Mouse (Mus musculus): Measurements from ENCODE around the gene Rasal2.
A peak's percentile ranks its signal among the peaks of the same experiment; 100 is the strongest.

Gene Rasal2

DNA sequence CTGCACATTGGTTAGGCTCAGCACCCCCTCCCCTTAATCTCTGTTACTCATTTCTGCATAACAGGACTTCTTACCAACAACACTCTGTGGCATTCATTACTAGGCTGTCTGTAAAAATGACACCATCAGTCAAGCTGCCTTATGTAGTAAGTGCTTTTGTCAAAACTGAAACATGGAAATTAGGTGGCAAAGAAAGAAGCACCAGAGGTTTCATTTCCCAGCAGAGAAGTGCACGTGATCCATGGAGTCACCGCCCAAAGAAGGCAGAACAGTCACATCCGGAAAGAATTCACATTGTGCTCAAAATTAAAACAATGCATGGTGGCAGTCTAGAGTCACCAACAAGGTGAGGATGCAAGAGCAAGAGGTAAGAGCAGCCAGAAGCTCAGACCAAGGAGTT lies 271.4 kb downstream of the Rasal2 start:
- no peak for DNase-seq (ENCODE audit: low read depth)

DNA sequence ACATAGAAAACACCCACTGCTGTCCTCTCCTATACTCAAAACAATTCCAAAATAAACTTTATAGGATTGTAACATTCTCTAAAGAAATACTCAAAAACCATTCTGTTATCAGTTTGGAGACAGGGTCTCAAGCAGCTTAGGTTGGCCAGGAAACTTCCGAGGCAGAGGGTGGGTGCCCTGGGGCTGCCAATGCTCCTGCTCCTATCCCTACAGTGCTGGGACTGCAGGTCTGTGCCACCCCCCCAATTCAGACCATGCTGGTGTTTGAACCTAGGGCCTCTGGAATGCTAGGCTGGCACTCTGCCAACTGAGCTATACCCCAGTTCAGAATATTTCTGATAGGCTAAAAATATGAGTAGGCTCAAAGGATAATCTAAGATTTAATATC lies 274.5 kb downstream of the Rasal2 start:
- DNase-seq (ENCODE audit: low read depth), result no peak

DNA sequence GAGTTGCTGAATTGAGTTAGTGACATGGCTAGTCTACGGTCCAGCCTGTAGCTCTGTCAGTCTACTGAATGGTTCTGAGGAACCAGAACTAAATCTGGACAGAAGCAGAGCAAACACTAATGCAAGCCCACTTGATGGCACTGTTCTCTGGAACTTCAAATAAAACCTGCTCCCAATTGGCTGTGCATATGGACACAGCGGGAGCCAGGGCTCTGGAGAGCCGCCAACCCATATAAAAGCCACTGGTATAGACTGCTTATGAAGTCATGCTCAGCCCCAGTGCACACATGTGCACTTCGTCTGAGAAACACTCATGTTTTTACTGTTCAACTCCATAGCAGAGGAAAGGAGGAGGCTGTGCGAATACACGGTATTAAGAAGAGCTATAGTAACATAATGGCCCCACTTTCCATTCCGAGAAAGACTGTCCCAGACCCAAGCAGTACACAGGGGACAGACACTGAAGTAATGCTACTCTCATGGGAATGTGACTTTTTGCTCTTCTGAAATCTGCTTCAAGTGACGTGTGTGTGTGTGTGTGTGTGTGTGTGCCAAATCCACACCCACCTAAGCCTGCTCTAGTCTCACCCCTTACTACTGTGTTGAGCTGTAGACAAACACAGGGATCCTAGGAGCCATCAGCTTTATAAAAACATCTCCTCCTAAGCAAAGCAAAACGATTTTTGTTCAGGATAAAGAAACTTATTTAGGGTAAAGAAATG lies 275.1 kb downstream of the Rasal2 start:
- no peak for DNase-seq (ENCODE audit: low read depth)

DNA sequence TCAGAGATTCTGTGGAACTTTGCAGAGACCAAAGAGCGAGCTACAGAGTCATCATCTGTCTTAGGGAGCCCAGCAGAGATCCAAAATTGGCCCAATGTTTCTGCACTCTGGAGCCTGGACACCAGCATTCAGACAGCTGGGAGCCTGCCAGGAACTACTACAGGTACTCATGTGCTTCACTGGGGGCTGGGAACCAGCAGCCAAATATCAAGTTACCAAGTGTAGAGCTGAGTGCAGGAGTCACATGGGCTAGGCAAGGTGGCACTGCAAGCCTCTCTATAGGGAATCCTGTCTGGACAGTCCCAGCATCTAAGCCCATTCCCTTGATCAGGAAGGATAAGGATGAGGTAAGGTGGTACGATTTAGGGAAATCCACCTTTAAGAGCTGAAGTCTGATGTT lies 284.2 kb downstream of the Rasal2 start:
- DNase-seq (ENCODE audit: low read depth), result no peak

DNA sequence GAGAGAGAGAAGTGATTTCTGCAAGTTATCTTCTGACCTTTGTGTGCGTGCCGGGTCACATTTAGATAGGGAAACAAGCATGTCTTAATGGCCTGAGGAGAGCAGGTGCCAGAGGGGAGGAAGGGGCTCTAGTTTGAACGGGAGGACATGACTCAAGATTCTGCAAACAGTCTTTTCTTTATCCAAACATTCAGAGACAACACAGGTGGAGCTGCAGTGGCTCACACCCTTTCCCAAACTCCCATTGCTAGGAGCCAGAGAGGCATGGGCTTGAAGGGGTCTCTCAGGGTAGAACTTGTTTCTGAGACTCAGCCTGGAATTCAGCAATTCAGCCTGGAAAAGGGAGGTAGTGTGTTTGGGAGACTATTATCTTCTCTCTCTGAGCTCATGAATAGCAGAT lies 288.6 kb downstream of the Rasal2 start:
- DNase-seq (ENCODE audit: low read depth), result no peak

DNA sequence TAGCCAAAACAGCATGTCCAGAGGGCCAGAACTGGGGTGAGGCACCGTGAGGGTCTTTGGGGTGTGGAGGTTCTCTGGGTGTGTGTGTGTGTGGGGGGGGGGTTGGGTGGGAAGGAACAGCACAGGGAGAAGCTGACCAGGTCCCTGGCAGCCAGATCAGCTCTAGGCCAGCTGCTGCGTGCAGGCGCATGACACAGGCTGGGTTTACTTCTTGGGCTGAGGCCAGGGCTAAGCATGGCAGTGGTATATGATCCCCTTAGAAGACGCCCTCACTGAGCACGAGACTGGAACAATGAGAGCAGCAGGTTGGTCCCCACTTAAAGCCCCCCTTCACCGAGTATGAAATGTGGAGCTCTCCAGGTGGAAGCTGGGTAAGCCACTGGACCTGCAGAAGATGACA lies 293.2 kb downstream of the Rasal2 start:
- no peak for DNase-seq (ENCODE audit: low read depth)

DNA sequence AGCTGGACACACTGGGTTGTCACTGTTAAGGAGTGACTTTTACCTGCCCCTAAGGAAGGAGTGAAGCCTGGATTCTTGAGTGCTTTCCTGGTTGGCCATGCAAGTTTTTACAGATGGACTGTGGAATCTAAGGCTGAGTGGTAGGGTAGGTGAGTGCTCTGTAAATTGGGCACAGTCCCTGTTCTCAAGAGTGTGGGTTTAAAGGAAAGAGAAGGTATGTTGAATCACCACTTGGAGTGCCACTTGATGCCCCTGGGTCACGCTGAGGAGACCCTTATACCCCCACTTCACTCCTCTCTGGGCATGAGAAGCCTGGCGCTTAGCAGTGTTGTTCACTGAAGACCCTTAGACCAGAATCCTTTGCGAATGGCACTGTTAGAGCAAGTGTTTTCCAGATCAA lies 295.0 kb downstream of the Rasal2 start:
- DNase-seq (ENCODE audit: low read depth), result no peak

DNA sequence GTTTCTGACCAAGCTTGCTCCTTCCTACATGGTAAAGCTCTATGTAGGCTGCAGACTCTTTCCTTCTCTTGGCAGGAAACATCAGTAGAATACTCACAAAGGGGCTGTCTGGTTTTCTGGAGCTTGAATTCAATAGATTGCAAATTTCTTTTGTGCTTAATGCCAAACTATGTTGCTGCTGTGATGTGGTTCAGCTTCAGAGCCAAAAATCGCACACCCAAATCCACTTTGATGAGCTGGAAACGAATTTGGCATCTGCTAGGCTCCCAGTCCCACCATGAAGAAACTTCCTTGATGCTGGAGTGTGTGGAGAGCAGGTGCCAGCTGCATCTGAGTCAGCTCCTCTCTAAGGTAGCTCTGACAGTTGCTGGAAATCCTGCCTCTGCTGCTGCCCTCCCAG lies 297.9 kb downstream of the Rasal2 start:
- no peak for DNase-seq (ENCODE audit: low read depth)

DNA sequence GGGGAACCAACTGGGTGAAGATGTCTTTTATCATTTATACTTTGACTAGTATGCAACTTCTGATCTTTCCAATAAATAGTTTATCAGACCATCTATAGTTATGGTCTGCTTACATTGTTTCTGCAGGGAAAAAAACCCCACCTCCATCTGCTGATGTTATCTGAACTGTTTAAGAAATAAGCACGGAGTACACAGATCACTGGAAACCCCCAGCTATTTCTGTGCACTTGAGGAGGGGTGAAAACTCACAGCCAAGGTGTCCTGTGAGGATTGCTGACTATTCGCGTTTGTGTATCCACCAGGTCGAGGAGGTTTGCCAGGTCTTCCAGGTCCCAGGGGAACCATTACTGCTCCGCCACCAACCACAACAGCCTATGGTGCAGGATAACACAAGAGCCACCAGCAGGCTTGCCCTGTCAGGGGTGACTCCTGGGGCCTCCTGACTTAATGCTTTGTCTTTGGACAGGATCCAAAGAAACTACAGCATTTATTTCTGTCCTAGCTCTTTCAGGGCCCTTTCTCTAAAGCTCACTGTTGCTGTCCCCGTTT lies 302.0 kb downstream of the Rasal2 start:
- no peak for DNase-seq (ENCODE audit: low read depth)

DNA sequence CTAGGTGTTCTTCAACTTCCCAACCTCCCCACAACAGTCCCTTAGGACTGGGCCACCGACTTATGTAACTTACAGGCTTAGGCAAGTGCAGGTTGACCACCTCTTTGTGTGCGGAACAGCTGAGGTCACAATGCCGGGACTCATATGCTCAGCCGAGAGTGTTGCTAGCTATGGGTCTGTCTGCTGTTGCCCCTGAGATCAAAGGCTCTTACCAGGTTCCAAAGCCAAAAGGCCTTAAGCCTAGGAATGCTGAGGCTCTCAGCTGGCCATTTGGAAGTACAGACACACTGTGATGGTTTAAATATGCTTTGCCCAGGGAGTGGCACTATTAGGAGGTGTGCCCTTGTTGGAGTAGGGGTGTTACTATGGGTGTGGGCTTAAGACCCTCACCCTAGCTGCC lies 303.8 kb downstream of the Rasal2 start, which contains the start of gene Tex35:
Tex35 (minus strand) TSS at position 101 of the 400 bp plus-strand sequence.
- DNase-seq (ENCODE audit: low read depth), result no peak

DNA sequence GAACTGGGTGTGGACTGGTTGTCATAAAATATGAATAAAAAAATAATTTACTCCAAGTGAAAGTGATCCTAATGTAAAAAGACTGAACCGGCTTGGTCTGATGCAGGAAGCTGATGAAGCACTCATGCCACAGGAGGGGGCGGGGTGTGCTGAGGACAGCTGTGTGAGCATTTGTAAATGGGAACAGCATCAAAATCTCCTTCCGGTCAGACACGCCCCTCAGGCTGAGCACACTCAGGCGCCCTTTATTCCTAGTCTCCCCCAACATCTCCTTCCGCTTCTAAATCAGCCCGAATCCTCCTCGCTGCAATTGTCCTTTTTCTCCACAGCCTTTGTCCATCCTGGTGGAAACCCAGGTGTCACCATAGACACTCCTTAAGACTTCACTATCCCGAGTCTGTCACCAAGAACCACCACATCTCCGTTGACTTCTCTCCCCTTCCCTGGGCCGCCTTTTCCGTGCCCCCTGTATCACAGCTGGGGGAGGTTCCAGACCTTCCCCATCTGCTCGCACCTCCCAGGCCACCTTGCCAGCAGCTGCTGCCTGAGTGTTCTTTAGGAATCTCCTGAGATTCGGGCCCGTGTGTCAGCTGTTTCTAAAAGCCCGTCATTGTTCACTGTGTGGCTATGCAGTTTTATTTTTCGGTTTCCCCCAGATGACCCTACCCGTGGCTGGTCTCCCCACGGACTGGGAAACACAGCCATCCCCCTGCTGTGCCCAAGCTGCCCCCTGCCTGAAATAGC lies 311.1 kb downstream of the Rasal2 start:
- peak; percentile 24 for DNase-seq (ENCODE audit: low read depth)

DNA sequence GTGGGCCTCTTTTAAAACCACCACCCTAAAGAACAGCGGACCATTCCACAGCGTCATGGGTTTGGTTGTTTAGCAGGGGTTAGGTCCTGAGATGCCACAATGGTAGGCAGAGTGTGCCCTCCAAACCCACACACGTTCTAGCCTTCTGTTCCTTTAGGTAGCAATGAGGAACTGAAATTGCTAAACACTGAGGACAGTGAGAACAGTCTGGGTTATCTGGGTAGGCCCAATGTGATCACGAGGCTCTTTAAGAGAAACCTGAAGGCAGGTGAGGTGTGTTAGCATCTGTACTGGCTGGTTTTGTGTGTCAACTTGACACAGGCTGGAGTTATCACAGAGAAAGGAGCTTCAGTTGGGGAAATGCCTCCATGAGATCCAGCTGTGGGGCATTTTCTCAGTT lies 316.9 kb downstream of the Rasal2 start:
- DNase-seq (ENCODE audit: low read depth), result no peak

DNA sequence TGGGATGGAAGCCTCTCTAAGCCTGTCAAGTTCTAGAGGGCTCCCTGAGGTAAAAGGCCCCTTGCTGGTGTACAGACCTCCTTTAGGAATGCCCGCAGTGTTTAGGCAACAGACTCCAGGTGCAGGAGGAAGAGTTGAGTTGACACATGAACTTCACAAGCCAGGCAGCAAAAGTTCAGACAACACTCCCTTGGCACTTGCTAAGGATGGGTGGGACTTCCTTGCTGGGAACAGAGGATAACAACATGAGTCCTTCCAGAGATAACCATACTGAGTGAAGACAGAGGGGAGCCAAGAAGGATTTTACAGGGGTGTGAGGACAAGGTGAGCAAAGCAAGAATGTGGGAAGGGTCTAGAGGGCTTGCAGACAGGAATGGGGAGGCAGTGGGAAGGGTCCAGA lies 319.8 kb downstream of the Rasal2 start:
- DNase-seq (ENCODE audit: low read depth), result no peak

DNA sequence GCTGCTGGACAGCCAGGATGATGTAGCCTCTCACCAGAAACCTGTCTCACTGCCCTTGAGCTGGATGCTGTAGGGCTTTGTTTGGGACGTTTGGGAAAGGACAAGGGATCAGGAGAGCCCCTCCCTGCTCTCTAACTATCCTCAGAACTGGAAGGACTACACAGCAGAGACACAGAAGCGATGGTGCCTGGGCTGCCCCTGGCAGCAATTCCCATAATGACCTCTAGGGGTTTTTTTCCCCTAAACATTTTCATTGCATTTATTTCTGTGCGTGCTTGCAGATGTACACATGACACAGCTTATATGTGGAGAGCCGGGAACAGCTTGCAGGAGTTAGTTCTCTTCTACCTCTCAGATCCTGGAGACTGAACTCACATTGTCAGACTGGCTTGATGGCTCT lies 320.3 kb downstream of the Rasal2 start:
- DNase-seq (ENCODE audit: low read depth), result no peak

DNA sequence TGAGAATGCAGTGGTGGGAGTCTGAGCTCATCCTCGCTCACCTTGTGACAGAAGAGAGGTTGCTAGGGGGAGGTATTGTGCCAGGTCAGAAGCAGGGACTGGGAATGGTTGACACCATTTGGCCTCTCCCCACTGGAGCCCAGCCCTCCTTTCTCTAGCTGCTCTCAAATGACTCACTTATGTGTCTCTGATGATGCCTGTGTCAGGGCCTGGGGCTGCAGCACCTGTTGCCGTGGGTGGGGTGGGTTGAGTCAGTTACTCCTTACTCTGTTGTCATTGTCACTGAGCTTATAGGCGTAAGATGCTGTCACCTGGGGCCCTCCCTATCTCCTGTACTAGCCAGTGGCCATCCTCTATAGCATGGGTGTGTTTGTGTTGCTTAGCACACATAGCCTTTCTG lies 321.6 kb downstream of the Rasal2 start:
- DNase-seq (ENCODE audit: low read depth), result no peak

DNA sequence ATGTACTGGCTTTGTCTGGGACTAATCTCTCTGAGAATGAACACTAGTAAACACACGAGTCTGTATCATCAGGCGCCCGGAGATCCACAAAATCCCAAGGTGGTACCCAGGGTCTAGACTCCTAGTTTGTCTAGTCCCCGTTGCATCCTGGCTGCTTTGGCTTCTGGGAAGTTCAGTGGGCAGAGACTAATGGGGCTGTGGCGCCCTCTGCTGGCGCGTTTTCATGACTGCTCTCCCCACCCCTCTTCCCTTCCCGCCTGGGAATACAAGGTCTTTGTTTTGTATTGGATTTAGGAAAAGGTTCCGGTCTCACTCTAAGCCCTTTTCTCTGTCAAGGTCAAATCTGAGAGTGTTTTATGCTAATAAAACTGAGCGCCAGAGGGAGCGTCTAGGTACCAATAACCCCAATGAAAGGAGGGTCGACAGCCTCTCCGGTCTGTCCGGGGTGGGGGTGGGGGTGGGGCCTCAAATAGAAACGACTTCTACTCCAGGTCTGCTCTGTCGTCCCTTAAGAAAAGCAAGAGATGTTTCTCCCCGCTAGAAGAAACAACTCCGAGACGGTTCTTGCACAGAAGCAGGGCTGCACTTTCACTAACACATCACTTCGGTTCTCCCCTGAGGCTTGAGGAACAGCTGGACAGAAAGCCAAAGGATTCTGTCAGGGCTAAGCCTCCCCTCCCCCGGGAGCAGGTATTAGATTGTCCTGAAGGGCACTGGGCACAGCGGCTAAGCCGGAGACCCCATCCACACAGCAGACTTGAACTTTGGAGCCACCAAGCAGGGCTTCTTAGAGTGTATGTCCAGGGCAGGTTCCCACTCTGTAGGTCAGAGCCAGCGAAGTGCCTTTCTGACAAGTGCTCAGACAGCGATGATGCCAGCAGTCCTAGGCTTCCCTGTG lies 326.0 kb downstream of the Rasal2 start:
- peak; percentile 22 for DNase-seq (ENCODE audit: low read depth)

Data from c-Kit-positive CD71-positive TER-119-negative erythroid progenitor cells, embryonic 14.5 days (primary cell).